Mouse (Mus musculus): Measurements from ENCODE around the gene Zswim9.

Gene Zswim9

DNA sequence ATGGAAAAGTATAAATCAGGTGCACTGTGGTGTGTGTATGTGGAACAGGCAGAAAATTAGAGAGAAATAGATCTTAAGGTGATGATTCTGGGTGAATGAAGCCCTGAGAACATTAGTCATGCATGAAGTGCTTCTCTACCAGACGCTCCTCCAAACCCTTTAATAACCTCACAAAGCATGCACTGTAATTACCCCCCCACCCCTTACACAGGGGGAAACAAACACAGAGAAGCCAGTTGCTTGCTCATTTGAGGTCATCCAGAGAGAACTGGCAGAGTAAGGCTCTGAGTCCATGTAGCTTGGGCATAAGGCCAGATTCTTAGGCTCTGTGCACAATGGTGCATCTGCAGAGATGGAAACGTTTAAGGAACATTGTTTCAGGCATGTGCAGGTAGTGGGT, 14.1 kb downstream of the Zswim9 start:
- no peak for DNase-seq

- DNase-seq: no peak
Observed at GRCm38 (mm10) chr7:13263851-13264250, 14.7 kb downstream of the Zswim9 start.

DNA sequence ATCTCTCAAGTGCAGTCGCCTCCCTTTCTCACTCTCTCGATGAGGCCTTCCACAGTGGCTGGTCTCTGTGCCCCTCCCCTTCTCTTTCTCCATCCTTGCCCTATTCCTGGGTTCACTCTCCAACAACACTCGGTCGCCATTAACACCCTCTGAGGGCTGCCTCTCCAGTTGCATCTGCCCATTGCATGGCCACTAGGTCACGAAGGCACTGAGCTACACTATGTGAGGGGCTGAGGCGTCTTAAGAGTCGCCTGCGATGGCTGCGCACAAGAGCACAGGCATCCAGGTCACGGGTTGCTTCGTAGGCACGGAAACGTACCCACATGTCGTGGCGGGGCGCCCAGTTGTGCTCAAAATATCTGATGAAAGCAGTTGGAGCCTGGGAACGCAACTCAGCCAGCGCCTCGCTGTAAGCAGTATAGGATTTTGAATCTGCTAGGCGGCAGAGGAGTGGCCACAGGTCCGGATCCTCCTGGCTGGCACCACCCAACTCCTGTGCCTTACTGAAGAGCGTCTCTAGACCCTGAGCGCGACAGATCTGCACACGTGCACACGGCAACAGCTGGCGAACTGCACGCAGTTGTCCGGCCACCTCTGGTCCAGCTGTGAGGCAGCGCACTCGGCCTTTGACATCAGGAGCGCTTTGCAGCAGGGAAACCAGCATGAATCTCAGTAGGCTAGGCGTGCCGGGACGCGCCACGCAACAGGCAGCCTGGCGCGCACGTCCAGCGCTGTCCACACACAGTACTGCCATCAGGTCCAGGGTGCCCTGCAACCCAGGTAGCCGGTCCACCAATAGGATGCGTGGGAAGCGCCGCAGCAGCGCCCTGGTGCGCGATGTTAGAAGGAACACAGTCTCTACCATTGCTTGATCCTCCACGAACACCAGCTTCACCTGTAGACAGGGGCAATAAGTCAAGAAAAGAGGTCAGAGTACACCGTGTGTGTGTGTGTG, 17.5 kb downstream of the Zswim9 start:
- no peak for DNase-seq

GRCm38 (mm10) chr7:13212720-13213119, 65.8 kb downstream of the Zswim9 start, which contains the start of gene Vmn1r89:
Vmn1r89 (plus strand) TSS chr7:13213020.
- no peak for DNase-seq

Data from cerebellum, adult 9-11 months (tissue).